Mouse (Mus musculus) forebrain, embryonic 16.5 days (tissue): Measurements from ENCODE around the gene Actl10. TPM values are rescaled to one million over a fixed set of nuclear protein-coding genes. Genes with fewer than 3 reads are reported as not detected.

Experiments
- ATAC-seq: fragments of 200-750 bp; cut with Nextera tagmentation; 2 replicates; pipeline ENCODE4 v1.8.0; 2017; ENCODE audit warnings: mild to moderate bottlenecking, moderate library complexity
- H3K27ac ChIP-seq: fragments of 300-500 bp; sonication (generic); 2 replicates; pipeline ENCODE4 v1.5.1; 2014; ENCODE audit warnings: low read length, control low read depth
- H3K27me3 ChIP-seq: fragments of 300-500 bp; sonication (generic); replicated peaks from 2 replicates; pipeline ENCODE4 v1.6.1; 2014; ENCODE audit warnings: low read length; ENCODE audit not compliant: control insufficient read depth, insufficient read depth
- H3K36me3 ChIP-seq: fragments of 300-500 bp; sonication (generic); 2 replicates; pipeline ENCODE4 v1.6.1; 2014; ENCODE audit not compliant: control insufficient read depth, insufficient read depth
- H3K4me1 ChIP-seq: fragments of 300-500 bp; sonication (generic); replicated peaks from 2 replicates; pipeline ENCODE4 v1.6.1; 2014; ENCODE audit warnings: low read length; ENCODE audit not compliant: control insufficient read depth, insufficient read depth
- H3K4me2 ChIP-seq: fragments of 300-500 bp; sonication (generic); 2 replicates; pipeline ENCODE4 v1.6.1; 2014; ENCODE audit warnings: mild to moderate bottlenecking, low read length, control low read depth
- H3K4me3 ChIP-seq: fragments of 300-500 bp; sonication (generic); replicated peaks from 2 replicates; pipeline ENCODE4 v1.5.1; 2014; ENCODE audit warnings: mild to moderate bottlenecking, low read length, control low read depth
- H3K9ac ChIP-seq: fragments of 300-500 bp; sonication (generic); replicated peaks from 2 replicates; pipeline ENCODE4 v1.6.1; 2014; ENCODE audit warnings: low read depth, low read length, control low read depth
- H3K9me3 ChIP-seq: fragments of 300-500 bp; sonication (generic); 2 replicates; pipeline ENCODE4 v1.6.1; 2016; ENCODE audit warnings: low read length; ENCODE audit not compliant: control insufficient read depth
- WGBS: fragments of 180-500 bp; shearing (Covaris S2); extraction: QIAGEN DNeasy Blood & Tissue Kit; methylation state at CpG from one replicate; pipeline ENCODE4 v1.1.7; 2014; 5-methylcytosine and 5-hydroxymethylcytosine counted together
- polyA plus RNA-seq: library from polyadenylated mRNA; unstranded; fragments of >200 nt; fragmentation: Nextera tagmentation; extraction: Ambion mirVana; gene quantifications from 2 replicates; pipeline ENCODE4 v1.2.1, GENCODE M21; 2015

The Actl10 gene
- polyA plus RNA-seq, 1 experiment from 2014 or later: 0.86 TPM

GRCm38 (mm10) chr2:154583906-154584872 lies 32.6 kb downstream of the Actl10 start:
- peak; percentile 96 for ATAC-seq
- H3K36me3 ChIP-seq: no peaks in the 10 kb centered on the region

GRCm38 (mm10) chr2:154584931-154585601 lies 33.5 kb downstream of the Actl10 start:
- Histone ChIP-seq H3K4me1 (peaks cover 32% of the 10 kb centered on the region), H3K36me3 (no peaks in the 10 kb centered on the region), H3K9ac (no peak overlapping the region), H3K27me3 (no peaks in the 10 kb centered on the region), H3K4me3 (no peak overlapping the region), H3K27ac (peak overlapping the region; percentile 85), H3K4me2 (no peak overlapping the region), H3K9me3 (no peaks in the 10 kb centered on the region)
- WGBS: 42% methylated on average over 17 of the region's 17 CpGs
- ATAC-seq: no peak

More at GRCm38 (mm10) chr2:154583906-154584872, 32.6 kb downstream of the Actl10 start:
- peak overlapping the region; percentile 24; the same call in 1 of the 2 replicates for H3K4me2 ChIP-seq
- no peaks in the 10 kb centered on the region for H3K9me3 ChIP-seq
- 41% methylated on average over 15 of the region's 15 CpGs for WGBS
- H3K4me1 ChIP-seq: peaks cover 32% of the 10 kb centered on the region
- H3K27me3 ChIP-seq: no peaks in the 10 kb centered on the region
- H3K9ac ChIP-seq: no peak overlapping the region
- H3K4me3 ChIP-seq: no peak overlapping the region
- H3K27ac ChIP-seq: peak overlapping the region; percentile 85

DNA sequence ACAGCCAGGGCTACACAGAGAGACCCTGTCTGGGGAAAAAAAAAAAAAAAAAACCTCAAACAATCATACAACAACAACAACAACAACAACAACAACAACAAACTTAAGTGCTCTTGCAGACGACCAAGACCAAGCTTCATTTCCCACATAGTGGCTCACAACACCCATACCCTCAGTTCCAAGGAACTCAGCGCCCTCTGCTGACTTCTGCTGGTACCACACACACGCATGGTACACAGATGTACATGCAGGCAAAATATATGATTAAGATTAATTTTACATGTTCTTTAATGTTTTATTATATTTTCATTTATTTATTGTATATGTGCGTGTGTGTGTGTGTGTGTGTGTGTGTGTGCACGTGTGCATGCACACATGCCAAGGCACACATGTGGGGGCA lies 34.8 kb downstream of the Actl10 start:
- Histone ChIP-seq H3K4me1 (peaks cover 32% of the 10 kb centered on the region), H3K36me3 (no peaks in the 10 kb centered on the region), H3K27ac (no peak overlapping the region), H3K9ac (no peak overlapping the region), H3K4me2 (no peak overlapping the region), H3K27me3 (no peaks in the 10 kb centered on the region), H3K9me3 (no peaks in the 10 kb centered on the region), H3K4me3 (no peak overlapping the region)
- WGBS: 82% methylated on average over 5 of the region's 5 CpGs
- ATAC-seq: no peak

- Histone ChIP-seq H3K4me1 (peaks cover 20% of the 10 kb centered on the region), H3K36me3 (no peaks in the 10 kb centered on the region), H3K27me3 (no peaks in the 10 kb centered on the region), H3K4me3 (no peak overlapping the region), H3K27ac (no peak overlapping the region; the same call in 1 of the 2 replicates), H3K4me2 (no peak overlapping the region), H3K9me3 (no peaks in the 10 kb centered on the region), H3K9ac (no peak overlapping the region)
- WGBS: 64% methylated on average over 4 of the region's 4 CpGs
- ATAC-seq: no peak
Observed at GRCm38 (mm10) chr2:154589051-154589450, 37.5 kb downstream of the Actl10 start.

DNA sequence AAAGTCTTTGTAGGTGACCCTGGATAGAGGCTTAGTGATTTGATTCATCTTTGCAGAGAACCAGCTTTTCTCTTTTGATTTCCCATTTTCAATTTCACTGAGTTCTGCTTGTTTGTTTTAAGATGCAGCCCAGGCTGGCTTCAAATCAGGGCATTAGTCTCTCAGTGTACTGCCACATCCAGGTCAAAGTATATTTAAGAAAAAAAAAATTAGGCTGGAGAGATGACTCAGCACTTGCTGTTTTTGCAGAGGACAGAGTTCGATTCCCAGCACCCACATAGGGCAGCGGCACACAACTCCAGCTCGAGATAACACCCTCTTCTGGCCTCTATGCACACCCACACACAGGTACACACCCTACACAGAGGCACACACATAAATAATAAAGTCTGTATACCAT lies 39.7 kb downstream of the Actl10 start:
- Histone ChIP-seq H3K36me3 (no peaks in the 10 kb centered on the region), H3K4me2 (no peak overlapping the region), H3K4me1 (no peaks in the 10 kb centered on the region; the same call in none of the 2 replicates), H3K9me3 (no peaks in the 10 kb centered on the region), H3K4me3 (no peak overlapping the region), H3K27me3 (no peaks in the 10 kb centered on the region), H3K9ac (no peak overlapping the region), H3K27ac (no peak overlapping the region)
- 88% methylated on average over 3 of the region's 3 CpGs for WGBS
- no peak for ATAC-seq

DNA sequence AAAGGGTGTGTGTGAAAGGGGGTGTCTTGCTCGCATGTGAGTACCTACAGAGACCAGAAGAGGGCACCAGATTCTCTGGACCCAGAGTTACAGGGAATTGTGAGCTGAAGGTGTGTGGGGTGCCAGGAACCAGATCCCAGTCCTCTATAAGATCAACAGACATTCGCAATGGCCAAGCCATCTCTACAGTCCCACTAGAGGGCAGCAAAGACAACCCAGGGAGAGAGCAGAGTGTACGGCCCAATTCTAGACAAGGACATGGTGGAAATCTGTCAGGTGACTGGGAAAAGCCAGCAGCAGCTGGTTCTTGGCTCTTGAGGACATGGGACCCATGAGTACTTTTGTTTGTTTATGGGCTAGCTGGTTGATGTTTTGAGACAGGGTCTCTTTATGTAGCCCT lies 41.4 kb downstream of the Actl10 start:
- 69% methylated on average over 3 of the region's 3 CpGs for WGBS
- Histone ChIP-seq H3K4me2 (no peak overlapping the region), H3K27ac (no peak overlapping the region), H3K4me3 (no peak overlapping the region), H3K4me1 (no peaks in the 10 kb centered on the region; the same call in none of the 2 replicates), H3K9ac (no peak overlapping the region), H3K9me3 (no peaks in the 10 kb centered on the region), H3K36me3 (no peaks in the 10 kb centered on the region), H3K27me3 (no peaks in the 10 kb centered on the region)
- no peak for ATAC-seq

DNA sequence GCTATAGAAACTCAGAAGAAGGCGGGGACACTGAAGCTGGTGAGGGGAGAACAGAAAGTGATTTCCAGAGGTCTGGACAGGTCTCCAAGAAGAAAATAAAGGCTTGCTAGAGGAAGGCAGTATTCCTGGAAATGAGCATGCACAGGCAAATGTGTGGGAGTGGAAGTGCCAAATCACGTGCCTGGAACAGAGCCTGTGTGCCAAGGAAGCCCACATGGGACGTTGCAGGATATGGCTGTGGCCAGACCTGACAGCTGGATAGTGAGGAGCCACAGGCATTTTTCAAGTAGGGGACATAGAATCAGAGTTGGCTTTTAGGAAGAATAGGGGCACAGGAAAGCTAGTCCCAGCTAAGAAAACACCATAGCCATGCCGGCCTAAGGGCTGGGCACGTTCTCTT lies 44.2 kb downstream of the Actl10 start:
- 74% methylated on average over 5 of the region's 5 CpGs for WGBS

GRCm38 (mm10) chr2:154597399-154597798 lies 45.8 kb downstream of the Actl10 start:
- Histone ChIP-seq H3K9me3 (no peaks in the 10 kb centered on the region), H3K9ac (no peak overlapping the region), H3K4me1 (no peaks in the 10 kb centered on the region), H3K27ac (no peak overlapping the region), H3K4me2 (no peak overlapping the region), H3K4me3 (no peak overlapping the region), H3K27me3 (no peaks in the 10 kb centered on the region), H3K36me3 (no peaks in the 10 kb centered on the region)
- 84% methylated on average over 3 of the region's 3 CpGs for WGBS
- ATAC-seq: no peak

More for the DNA sequence above, 44.2 kb downstream of the Actl10 start:
- no peak for ATAC-seq
- Histone ChIP-seq H3K27ac (no peak overlapping the region), H3K9me3 (no peaks in the 10 kb centered on the region), H3K9ac (no peak overlapping the region), H3K4me3 (no peak overlapping the region), H3K4me2 (no peak overlapping the region), H3K4me1 (no peaks in the 10 kb centered on the region), H3K36me3 (no peaks in the 10 kb centered on the region), H3K27me3 (no peaks in the 10 kb centered on the region)

DNA sequence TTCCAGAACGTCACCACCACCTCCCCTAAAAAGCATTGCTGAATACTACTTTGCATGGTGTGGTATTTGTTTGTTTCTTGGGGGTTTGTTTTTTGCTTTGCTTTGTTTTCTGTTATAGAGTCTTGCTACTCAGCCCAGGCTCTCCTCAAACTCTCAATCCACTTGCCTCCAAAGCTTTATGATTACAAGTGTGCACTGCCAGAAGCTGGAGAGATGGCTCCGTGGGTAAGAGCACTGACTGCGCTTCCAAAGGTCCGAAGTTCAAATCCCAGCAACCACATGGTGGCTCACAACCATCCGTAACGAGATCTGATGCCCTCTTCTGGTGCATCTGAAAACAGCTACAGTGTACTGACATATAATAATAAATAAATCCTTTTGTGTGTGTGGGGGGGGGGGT lies 49.0 kb downstream of the Actl10 start:
- ATAC-seq: no peak
- H3K9me3 ChIP-seq: no peaks in the 10 kb centered on the region
- H3K4me3 ChIP-seq: no peak overlapping the region
- peaks cover 13% of the 10 kb centered on the region for H3K4me1 ChIP-seq
- H3K36me3 ChIP-seq: no peaks in the 10 kb centered on the region
- H3K4me2 ChIP-seq: no peak overlapping the region
- H3K27me3 ChIP-seq: no peaks in the 10 kb centered on the region; the same call in 1 of the 2 replicates
- H3K27ac ChIP-seq: no peak overlapping the region
- WGBS: 60% methylated on average over 6 of the region's 6 CpGs
- H3K9ac ChIP-seq: no peak overlapping the region
